Mouse (Mus musculus): ENCODE measurements around the gene Bicra.

DNA sequence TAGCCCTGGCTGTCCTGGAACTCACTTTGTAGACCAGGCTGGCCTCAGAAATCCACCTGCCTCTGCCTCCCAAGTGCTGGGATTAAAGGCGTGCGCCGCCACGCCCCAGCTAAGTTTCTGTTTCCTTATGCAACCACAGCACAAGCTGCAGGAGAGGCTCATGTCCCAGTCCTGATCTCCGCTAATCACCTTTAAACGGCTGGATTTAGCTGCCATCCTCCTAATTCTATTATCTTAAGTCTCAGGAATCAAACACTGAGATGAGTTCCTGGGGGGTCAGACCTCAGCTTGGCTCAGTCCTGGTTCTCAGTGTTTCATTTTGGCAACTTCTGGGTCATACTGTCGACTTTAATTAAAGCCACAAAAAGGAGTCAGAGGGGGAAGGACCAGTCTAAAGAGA, 38.1 kb downstream of the Bicra start:
- TF ChIP-seq CTCF (conservative IDR thresholded peaks at IDR 0.05; ENCODE audit: low read length) (no peak), POU5F1 (IDR thresholded peaks at IDR 0.05; ENCODE audit: borderline replicate concordance, low read length) (no peak)

All from E14TG2a.4 (cell line).